Mouse (Mus musculus): ENCODE measurements around the gene Maml2. TPM values are rescaled to one million over a fixed set of nuclear protein-coding genes. Genes with fewer than 3 reads are reported as not detected.

Maml2 gene
- 10 to 100 TPM; 30.9 to 36.6 TPM for polyA plus RNA-seq (2017; shearing (Covaris generic))

- ATAC-seq: peak; percentile 10
Measured at GRCm38 (mm10) chr9:13297668-13298512, at the start of gene Maml2. Maml2 (plus strand) TSS chr9:13297957.

GRCm38 (mm10) chr9:13248104-13248503 is 49.7 kb upstream of the Maml2 start:
- ATAC-seq: no peak

GRCm38 (mm10) chr9:13251251-13251650 is 46.5 kb upstream of the Maml2 start:
- no peak for ATAC-seq

- ATAC-seq: no peak
Measured at GRCm38 (mm10) chr9:13256726-13257125, 41.0 kb upstream of the Maml2 start.

GRCm38 (mm10) chr9:13258173-13258572 is 39.6 kb upstream of the Maml2 start:
- ATAC-seq: no peak

- no peak for ATAC-seq
Measured at GRCm38 (mm10) chr9:13260980-13261379, 36.8 kb upstream of the Maml2 start.

GRCm38 (mm10) chr9:13273219-13273618 is 24.5 kb upstream of the Maml2 start:
- no peak for ATAC-seq

- peak; percentile 54 for ATAC-seq
Measured at GRCm38 (mm10) chr9:13287482-13287881, 10.3 kb upstream of the Maml2 start.

- peak; percentile 83 for ATAC-seq
Measured at GRCm38 (mm10) chr9:13296274-13297121, 1.3 kb upstream of the Maml2 start.

GRCm38 (mm10) chr9:13297122-13297667 is 562 bp upstream of the Maml2 start:
- ATAC-seq: no peak

- ATAC-seq: no peak
Measured at GRCm38 (mm10) chr9:13298513-13298878, 739 bp downstream of the Maml2 start.

- no peak for ATAC-seq
Measured at GRCm38 (mm10) chr9:13299190-13299589, 1.4 kb downstream of the Maml2 start.

GRCm38 (mm10) chr9:13300041-13300441 is 2.3 kb downstream of the Maml2 start:
- peak; percentile 15 for ATAC-seq

GRCm38 (mm10) chr9:13300891-13301782 is 3.4 kb downstream of the Maml2 start:
- peak; percentile 44 for ATAC-seq

GRCm38 (mm10) chr9:13302183-13302825 is 4.5 kb downstream of the Maml2 start:
- no peak for ATAC-seq

- no peak for ATAC-seq
Measured at GRCm38 (mm10) chr9:13303099-13303771, 5.5 kb downstream of the Maml2 start.

GRCm38 (mm10) chr9:13303976-13304375 is 6.2 kb downstream of the Maml2 start:
- ATAC-seq: peak; percentile 14

- ATAC-seq: no peak
Measured at GRCm38 (mm10) chr9:13306471-13306870, 8.7 kb downstream of the Maml2 start.

GRCm38 (mm10) chr9:13307226-13307625 is 9.5 kb downstream of the Maml2 start:
- ATAC-seq: no peak

GRCm38 (mm10) chr9:13308718-13309117 is 11.0 kb downstream of the Maml2 start:
- no peak for ATAC-seq

GRCm38 (mm10) chr9:13309807-13310206 is 12.1 kb downstream of the Maml2 start:
- ATAC-seq: no peak

Measured in CD4-positive, CD25-positive, alpha-beta regulatory T cell, adult 4 months (primary cell).